Mouse (Mus musculus) bone marrow, adult 2 months (tissue): ENCODE measurements at regions not wholly inside any gene's neighbourhood (a gene's known extent, or its start where the extent isn't known, plus 50 kb on each side); places are given as distances from the start of the nearest gene placed in this dataset.

ENCODE experiments used
- CTCF ChIP-seq: fragments of 200-500 bp; IDR thresholded peaks from 2 replicates; pipeline ENCODE4 v1.5.1; 2011; ENCODE audit warnings: low read length, control low read depth; ENCODE audit not compliant: control insufficient read depth, insufficient read depth
- POLR2A ChIP-seq: fragments of 200-500 bp; IDR thresholded peaks from 2 replicates; pipeline ENCODE4 v1.6.1; 2011; ENCODE audit warnings: low read depth, mild to moderate bottlenecking, control low read depth, low read length, borderline replicate concordance; ENCODE audit not compliant: control insufficient read depth

- TF ChIP-seq CTCF: no peak
- TF ChIP-seq POLR2A: no peak
Observed at GRCm38 (mm10) chr10:117988076-117988475, 142.2 kb upstream of the Rap1b start.
